Mouse (Mus musculus) forebrain, embryonic 11.5 days (tissue): ENCODE results near the gene Soga3. TPM values are rescaled to one million over a fixed set of nuclear protein-coding genes. Genes with fewer than 3 reads are reported as not detected.

Source experiments
- ATAC-seq: fragments of 200-750 bp; cut with Nextera tagmentation; replicated peaks from 2 replicates; pipeline ENCODE4 v1.8.0; 2017; ENCODE audit warnings: moderate TSS enrichment; ENCODE audit not compliant: low FRiP score
- DNase-seq: peaks from one replicate; pipeline ENCODE4 v3.0.0-alpha.2; 2017; ENCODE audit warnings: low spot score
- H3K27ac ChIP-seq: fragments of 300-500 bp; sonication (generic); 2 replicates; pipeline ENCODE4 v1.5.1; 2014; ENCODE audit warnings: low read depth, low read length
- H3K27me3 ChIP-seq: fragments of 300-500 bp; sonication (generic); 2 replicates; pipeline ENCODE4 v1.6.1; 2014; ENCODE audit warnings: mild to moderate bottlenecking, low read length, mixed read lengths; ENCODE audit not compliant: control insufficient read depth, insufficient read depth
- H3K36me3 ChIP-seq: fragments of 300-500 bp; sonication (generic); 2 replicates; pipeline ENCODE4 v1.6.1; 2014; ENCODE audit warnings: mild to moderate bottlenecking, low read length, moderate library complexity, mixed read lengths; ENCODE audit not compliant: control insufficient read depth, insufficient read depth
- H3K4me1 ChIP-seq: fragments of 300-500 bp; sonication (generic); replicated peaks from 2 replicates; pipeline ENCODE4 v1.6.1; 2014; ENCODE audit warnings: low read length, mixed read lengths; ENCODE audit not compliant: control insufficient read depth, insufficient read depth
- H3K4me2 ChIP-seq: fragments of 300-500 bp; sonication (generic); 2 replicates; pipeline ENCODE4 v1.6.1; 2014; ENCODE audit warnings: low read depth, mild to moderate bottlenecking, low read length, moderate library complexity, mixed read lengths; ENCODE audit not compliant: severe bottlenecking
- H3K4me3 ChIP-seq: fragments of 300-500 bp; sonication (generic); 2 replicates; pipeline ENCODE4 v1.5.1; 2014; ENCODE audit warnings: low read depth, low read length
- H3K9ac ChIP-seq: fragments of 300-500 bp; sonication (generic); 2 replicates; pipeline ENCODE4 v1.6.1; 2014; ENCODE audit warnings: low read length
- H3K9me3 ChIP-seq: fragments of 300-500 bp; sonication (generic); 2 replicates; pipeline ENCODE4 v1.6.1; 2016; ENCODE audit warnings: low read length, mixed read lengths; ENCODE audit not compliant: control insufficient read depth
- WGBS: fragments of 180-500 bp; shearing (Covaris S2); extraction: QIAGEN DNeasy Blood & Tissue Kit; methylation state at CpG from one replicate; pipeline ENCODE4 v1.1.7; 2014; 5-methylcytosine and 5-hydroxymethylcytosine counted together
- polyA plus RNA-seq: library from polyadenylated mRNA; unstranded; fragments of >200 nt; fragmentation: Nextera tagmentation; extraction: Ambion mirVana; gene quantifications from 2 replicates; pipeline ENCODE4 v1.2.1, GENCODE M21; 2014

Soga3 gene
- polyA plus RNA-seq, 1 experiment from 2014 or later: 29.8 TPM

DNA sequence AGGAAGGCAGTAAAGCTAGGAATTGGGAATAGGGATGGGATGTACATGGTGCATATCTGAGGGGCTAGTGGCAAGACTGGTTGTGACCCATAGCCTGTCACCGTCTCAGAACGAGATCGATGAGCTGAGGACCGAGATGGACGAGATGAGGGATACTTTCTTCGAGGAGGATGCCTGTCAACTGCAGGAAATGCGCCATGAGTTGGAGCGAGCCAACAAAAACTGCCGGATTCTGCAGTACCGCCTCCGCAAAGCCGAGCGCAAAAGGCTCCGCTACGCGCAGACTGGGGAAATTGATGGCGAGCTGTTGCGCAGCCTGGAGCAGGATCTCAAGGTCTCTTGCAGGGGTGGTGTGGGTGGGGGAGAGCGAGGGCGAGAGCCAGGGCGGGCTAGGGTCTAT is 4.4 kb downstream of the Soga3 start:
- H3K4me1 ChIP-seq: peaks cover 5% of the 10 kb centered on the region; the same call in 1 of the 2 replicates
- DNase-seq (peak; percentile 66), ATAC-seq (no peak)
- H3K4me2 ChIP-seq: peak overlapping the region; percentile 88
- H3K36me3 ChIP-seq: no peaks in the 10 kb centered on the region
- H3K9ac ChIP-seq: peak overlapping the region; percentile 79
- no peak overlapping the region; the same call in 1 of the 2 replicates for H3K27ac ChIP-seq
- no peaks in the 10 kb centered on the region for H3K27me3 ChIP-seq
- WGBS: 1% methylated on average over 21 of the region's 21 CpGs
- H3K9me3 ChIP-seq: no peaks in the 10 kb centered on the region
- H3K4me3 ChIP-seq: peak overlapping the region; percentile 70

DNA sequence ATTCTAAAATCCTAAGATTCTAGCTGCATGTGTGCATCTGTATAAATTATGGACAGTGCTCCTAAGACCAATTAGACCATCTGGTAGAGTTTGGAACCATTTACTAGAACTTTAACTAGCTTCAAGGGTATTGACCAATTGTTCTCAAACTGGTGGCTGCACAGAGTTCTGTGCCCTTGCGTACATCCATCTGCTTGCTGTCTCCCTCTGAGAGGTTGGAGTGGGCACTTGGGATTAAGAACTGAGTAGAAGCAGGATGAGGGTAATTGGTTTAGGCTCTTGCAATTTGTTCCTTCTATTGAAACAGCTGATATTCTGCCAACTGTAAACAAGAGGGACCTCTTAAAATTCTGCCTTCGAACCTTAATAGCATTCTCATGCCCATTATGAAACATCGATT is 11.7 kb downstream of the Soga3 start:
- no peak overlapping the region for H3K9ac ChIP-seq
- ATAC-seq (no peak), DNase-seq (no peak)
- H3K4me2 ChIP-seq: no peak overlapping the region
- no peak overlapping the region for H3K4me3 ChIP-seq
- H3K4me1 ChIP-seq: no peaks in the 10 kb centered on the region
- no peaks in the 10 kb centered on the region for H3K9me3 ChIP-seq
- no peak overlapping the region for H3K27ac ChIP-seq
- no peaks in the 10 kb centered on the region for H3K27me3 ChIP-seq
- 88% methylated on average over 3 of the region's 3 CpGs for WGBS
- no peaks in the 10 kb centered on the region; the same call in 1 of the 2 replicates for H3K36me3 ChIP-seq

DNA sequence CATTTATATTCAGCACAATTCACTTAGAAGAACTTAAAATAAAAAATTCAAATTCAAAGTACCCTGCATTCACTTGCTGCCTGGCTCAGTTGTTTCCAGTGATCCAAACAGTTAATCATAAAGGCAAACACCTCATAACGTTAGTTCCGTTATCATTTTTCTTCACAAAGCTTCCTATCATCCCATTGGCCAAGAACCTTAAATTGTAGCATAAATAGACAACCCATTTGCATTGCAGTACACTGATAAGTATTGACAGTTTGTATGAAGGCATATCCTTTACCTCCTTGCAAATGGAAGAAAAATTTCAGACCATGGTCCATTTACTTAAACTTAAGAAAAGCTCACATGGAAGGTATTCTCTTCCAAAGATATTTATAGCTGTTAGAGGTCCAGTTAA is 18.0 kb downstream of the Soga3 start:
- DNase-seq: no peak
- H3K4me3 ChIP-seq: no peak overlapping the region
- no peaks in the 10 kb centered on the region for H3K4me1 ChIP-seq
- 93% methylated on average over 2 of the region's 2 CpGs for WGBS
- no peak overlapping the region for H3K9ac ChIP-seq
- no peaks in the 10 kb centered on the region for H3K36me3 ChIP-seq
- ATAC-seq: no peak
- no peak overlapping the region for H3K27ac ChIP-seq
- H3K4me2 ChIP-seq: no peak overlapping the region
- no peaks in the 10 kb centered on the region for H3K9me3 ChIP-seq
- no peaks in the 10 kb centered on the region for H3K27me3 ChIP-seq

DNA sequence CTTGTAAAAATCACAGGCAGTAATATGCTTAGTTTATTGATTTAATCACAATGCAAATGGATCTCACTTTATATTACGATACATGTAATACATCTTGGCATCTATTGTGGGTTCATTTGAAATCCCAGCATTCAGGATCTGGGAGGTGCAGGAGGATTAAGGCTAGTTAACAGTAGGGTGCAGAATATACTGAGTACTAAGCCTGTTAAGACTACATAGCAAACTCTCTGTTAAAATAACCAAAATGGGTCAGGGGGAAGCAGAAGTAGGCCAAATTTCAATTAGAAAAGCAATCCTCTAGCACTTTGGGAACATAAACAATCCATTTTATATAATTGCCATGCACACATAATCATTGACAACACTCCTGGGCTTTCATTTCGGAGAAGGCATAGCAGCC is 30.1 kb downstream of the Soga3 start:
- DNase-seq: no peak
- Histone ChIP-seq H3K4me1 (no peaks in the 10 kb centered on the region), H3K9me3 (peaks cover 4% of the 10 kb centered on the region; the same call in 1 of the 2 replicates), H3K27me3 (no peaks in the 10 kb centered on the region), H3K9ac (no peak overlapping the region), H3K4me3 (no peak overlapping the region), H3K36me3 (peaks cover 5% of the 10 kb centered on the region; the same call in 1 of the 2 replicates), H3K4me2 (no peak overlapping the region), H3K27ac (no peak overlapping the region)
- ATAC-seq: no peak
- WGBS: 90% methylated on average over 2 of the region's 2 CpGs

DNA sequence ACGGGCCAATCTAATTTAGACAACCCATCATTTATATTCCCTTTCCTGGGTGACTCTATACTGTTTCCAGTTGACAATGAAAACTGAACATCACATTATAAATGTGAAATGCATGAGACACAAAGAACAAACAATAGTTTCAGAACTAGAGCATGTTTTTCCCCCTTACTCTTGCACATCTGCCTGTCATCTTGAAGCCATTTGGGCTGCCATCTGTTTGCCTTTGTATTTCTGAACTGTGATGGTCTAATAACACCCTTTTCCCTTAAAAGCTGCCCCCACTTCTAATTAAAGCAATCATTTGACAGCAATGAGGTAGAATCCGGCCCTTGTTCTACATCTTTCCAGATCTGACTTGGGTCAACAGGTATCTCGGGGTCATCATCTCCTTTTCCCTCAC is 32.0 kb downstream of the Soga3 start:
- no peak overlapping the region for H3K4me2 ChIP-seq
- peaks cover 4% of the 10 kb centered on the region; the same call in 1 of the 2 replicates for H3K9me3 ChIP-seq
- no peak overlapping the region for H3K4me3 ChIP-seq
- H3K27me3 ChIP-seq: no peaks in the 10 kb centered on the region
- peaks cover 5% of the 10 kb centered on the region; the same call in 1 of the 2 replicates for H3K36me3 ChIP-seq
- WGBS: 81% methylated on average over 3 of the region's 3 CpGs
- H3K9ac ChIP-seq: no peak overlapping the region
- no peak overlapping the region for H3K27ac ChIP-seq
- H3K4me1 ChIP-seq: no peaks in the 10 kb centered on the region
- no peak for ATAC-seq
- no peak for DNase-seq

DNA sequence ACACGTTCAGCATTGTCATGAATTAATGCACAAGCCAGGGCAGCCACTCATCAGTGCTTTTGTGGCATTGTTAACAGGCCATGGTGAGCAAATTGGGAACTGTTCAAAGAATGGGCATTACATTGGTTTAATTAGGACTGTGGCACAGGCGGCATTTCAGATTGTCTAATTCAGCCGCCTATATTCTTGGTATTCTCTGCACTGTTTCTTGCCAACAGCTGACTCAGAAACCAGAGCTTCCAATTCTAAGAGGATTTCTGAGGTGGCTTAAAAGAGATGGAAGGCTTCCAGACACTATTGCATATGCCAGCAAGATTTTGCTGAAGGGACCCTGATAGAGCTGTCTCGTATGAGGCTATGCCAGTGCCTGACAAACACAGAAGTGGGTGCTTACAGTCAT is 33.2 kb downstream of the Soga3 start:
- H3K9me3 ChIP-seq: no peaks in the 10 kb centered on the region
- H3K27me3 ChIP-seq: no peaks in the 10 kb centered on the region
- H3K9ac ChIP-seq: no peak overlapping the region
- H3K4me1 ChIP-seq: no peaks in the 10 kb centered on the region
- H3K36me3 ChIP-seq: no peaks in the 10 kb centered on the region; the same call in 1 of the 2 replicates
- no peak for ATAC-seq
- DNase-seq: no peak
- no peak overlapping the region for H3K27ac ChIP-seq
- H3K4me2 ChIP-seq: no peak overlapping the region
- WGBS: 77% methylated on average over 4 of the region's 4 CpGs
- H3K4me3 ChIP-seq: no peak overlapping the region

DNA sequence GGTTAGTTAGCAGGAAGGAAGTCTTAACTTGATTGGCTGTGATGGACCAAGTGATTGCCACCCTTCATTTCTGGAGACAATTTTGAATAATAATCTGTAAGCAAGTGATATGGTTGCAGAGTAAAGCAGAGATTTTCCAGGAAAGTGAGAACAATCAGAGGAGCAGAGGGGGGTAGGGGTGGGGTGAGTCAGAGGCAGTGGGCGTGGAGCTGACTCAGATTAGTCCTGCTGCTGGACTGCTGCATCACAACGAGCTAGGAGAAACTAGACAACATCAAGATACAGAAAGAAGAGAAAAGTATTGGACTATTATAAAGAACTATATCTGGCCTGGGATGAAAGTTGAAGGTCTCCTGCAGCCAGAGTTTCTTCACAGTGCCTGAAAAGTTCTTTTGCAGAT is 34.4 kb downstream of the Soga3 start:
- WGBS: 47% methylated on average over 2 of the region's 2 CpGs
- ATAC-seq (no peak), DNase-seq (no peak)
- Histone ChIP-seq H3K27ac (no peak overlapping the region), H3K9me3 (no peaks in the 10 kb centered on the region), H3K9ac (no peak overlapping the region), H3K27me3 (no peaks in the 10 kb centered on the region), H3K4me2 (no peak overlapping the region), H3K4me1 (no peaks in the 10 kb centered on the region), H3K36me3 (peaks cover 3% of the 10 kb centered on the region; the same call in 1 of the 2 replicates), H3K4me3 (no peak overlapping the region)

DNA sequence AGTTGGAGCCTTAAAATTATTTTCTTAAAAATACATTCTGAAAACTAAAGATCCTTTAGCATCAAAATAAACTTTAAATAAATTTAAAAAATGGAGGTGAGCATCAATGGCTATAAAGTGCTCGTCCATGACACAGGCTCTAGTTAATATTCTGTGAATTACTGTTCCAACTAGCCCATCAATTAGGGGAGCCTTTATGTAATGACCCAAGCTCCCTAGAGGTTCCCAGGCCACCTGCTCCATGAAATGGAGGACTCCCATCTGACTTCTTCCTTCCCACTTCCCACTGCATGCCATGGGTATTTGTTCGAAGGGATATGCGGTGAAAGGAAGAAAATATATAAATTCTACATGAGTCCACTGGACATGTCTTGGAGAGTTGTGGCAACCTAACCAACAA is 36.6 kb downstream of the Soga3 start:
- no peak overlapping the region for H3K27ac ChIP-seq
- no peak overlapping the region for H3K4me2 ChIP-seq
- DNase-seq (no peak), ATAC-seq (no peak)
- no peak overlapping the region for H3K9ac ChIP-seq
- 88% methylated on average over 3 of the region's 3 CpGs for WGBS
- H3K27me3 ChIP-seq: no peaks in the 10 kb centered on the region
- H3K4me3 ChIP-seq: no peak overlapping the region
- no peaks in the 10 kb centered on the region for H3K9me3 ChIP-seq
- peaks cover 3% of the 10 kb centered on the region; the same call in 1 of the 2 replicates for H3K36me3 ChIP-seq
- no peaks in the 10 kb centered on the region for H3K4me1 ChIP-seq

DNA sequence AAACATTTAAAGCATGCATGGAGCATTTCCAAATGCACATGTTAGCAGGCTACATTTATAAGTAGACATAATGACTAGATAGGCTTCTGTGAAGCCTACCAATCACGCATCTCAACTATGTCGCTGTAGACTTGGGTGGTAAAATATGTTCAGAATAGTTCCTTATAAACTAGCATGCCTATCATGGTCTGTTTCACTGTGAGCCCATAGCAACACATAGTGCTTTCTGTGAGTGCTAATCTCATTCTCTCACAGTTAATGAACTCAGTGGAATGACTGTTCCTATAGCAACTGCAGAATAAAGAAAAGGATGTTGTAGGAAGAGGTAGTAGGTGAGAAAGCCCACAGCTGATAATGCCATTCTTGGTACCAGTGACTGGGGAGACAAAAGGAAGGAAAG is 37.4 kb downstream of the Soga3 start:
- H3K4me1 ChIP-seq: no peaks in the 10 kb centered on the region
- no peak overlapping the region for H3K4me3 ChIP-seq
- no peaks in the 10 kb centered on the region for H3K9me3 ChIP-seq
- DNase-seq (no peak), ATAC-seq (peak; percentile 65; the same call in 1 of the 2 replicates)
- H3K9ac ChIP-seq: no peak overlapping the region
- peaks cover 3% of the 10 kb centered on the region; the same call in 1 of the 2 replicates for H3K36me3 ChIP-seq
- no peak overlapping the region for H3K27ac ChIP-seq
- H3K27me3 ChIP-seq: no peaks in the 10 kb centered on the region
- 63% methylated on average over 2 of the region's 2 CpGs for WGBS
- no peak overlapping the region for H3K4me2 ChIP-seq
